Mouse (Mus musculus) small intestine, adult 2 months (tissue): ENCODE measurements around the gene Sfmbt2. TPM values are rescaled to one million over a fixed set of nuclear protein-coding genes. Genes with fewer than 3 reads are reported as not detected.

Experiments used
- H3K27ac ChIP-seq: fragments of 200-500 bp; 2 replicates; pipeline ENCODE4 v1.5.1; 2012; ENCODE audit warnings: low read depth, low read length, control low read depth, inconsistent platforms; ENCODE audit not compliant: insufficient read depth
- H3K27me3 ChIP-seq: fragments of 200-500 bp; 2 replicates; pipeline ENCODE4 v1.6.1; 2012; ENCODE audit warnings: mild to moderate bottlenecking, moderate library complexity, low read length, inconsistent platforms; ENCODE audit not compliant: control insufficient read depth, insufficient read depth
- H3K36me3 ChIP-seq: fragments of 200-500 bp; 2 replicates; pipeline ENCODE4 v1.6.1; 2012; ENCODE audit warnings: mild to moderate bottlenecking, low read length, control low read depth, inconsistent platforms; ENCODE audit not compliant: control insufficient read depth, insufficient read depth
- H3K4me1 ChIP-seq: fragments of 200-500 bp; 2 replicates; pipeline ENCODE4 v1.6.1; 2012; ENCODE audit warnings: low read length, inconsistent platforms, mixed read lengths; ENCODE audit not compliant: control insufficient read depth, insufficient read depth, insufficient read length
- H3K4me3 ChIP-seq: fragments of 200-500 bp; 2 replicates; pipeline ENCODE4 v1.5.1; 2012; ENCODE audit warnings: low read depth, mild to moderate bottlenecking, control low read depth, inconsistent platforms, low read length, moderate library complexity
- CTCF ChIP-seq: fragments of 200-500 bp; IDR thresholded peaks from 2 replicates; pipeline ENCODE4 v1.5.1; 2012; ENCODE audit warnings: low read depth, mild to moderate bottlenecking, control low read depth, inconsistent platforms, low read length, moderate library complexity, mixed read lengths; ENCODE audit not compliant: insufficient replicate concordance, insufficient read length; ENCODE audit errors: extremely low read depth
- POLR2A ChIP-seq: fragments of 200-500 bp; IDR thresholded peaks from 2 replicates; pipeline ENCODE4 v1.6.1; 2012; ENCODE audit warnings: low read depth, mild to moderate bottlenecking, control low read depth, inconsistent platforms, low read length, moderate library complexity
- WGBS: fragments of 180-500 bp; shearing (Covaris S2); methylation state at CpG from one replicate; pipeline ENCODE4 v1.1.7; 2018; 5-methylcytosine and 5-hydroxymethylcytosine counted together
- polyA plus RNA-seq: library from polyadenylated mRNA; depleted of rRNA; stranded (reverse); fragments of >200 nt; gene quantifications from 2 replicates; pipeline ENCODE4 v1.2.3, GENCODE M21; 2012; rRNA removed

Sfmbt2 gene
- polyA plus RNA-seq, 1 experiment, result 0.01 TPM

DNA sequence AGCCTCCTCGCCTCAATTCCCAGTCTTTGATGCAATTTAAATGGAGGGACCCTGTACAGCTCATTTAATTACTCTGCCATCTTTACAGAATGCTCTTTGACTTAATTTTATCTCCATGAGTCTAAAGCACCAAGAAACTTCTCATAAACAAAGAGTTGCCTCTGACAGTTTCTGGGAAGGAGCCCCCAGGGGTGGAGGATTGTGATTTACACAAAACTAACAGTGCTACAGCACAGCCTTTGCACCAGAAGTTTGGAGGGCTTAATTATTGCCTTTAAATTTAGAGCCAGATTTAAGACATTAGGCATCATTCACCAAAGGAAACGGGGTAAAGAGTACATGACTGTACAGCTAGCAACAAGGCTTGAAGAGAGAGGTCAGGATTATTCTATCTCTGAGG lies 245.2 kb downstream of the Sfmbt2 start:
- Histone ChIP-seq H3K36me3 (no peaks in the 10 kb centered on the region), H3K27ac (no peak overlapping the region), H3K27me3 (no peaks in the 10 kb centered on the region), H3K4me3 (no peak overlapping the region), H3K4me1 (no peaks in the 10 kb centered on the region)
- TF ChIP-seq CTCF, result no peak
- no peak for TF ChIP-seq POLR2A
- 70% methylated on average over 2 of the region's 2 CpGs for WGBS

Other genes with a start within 250 kb of the Sfmbt2 start
- gene Itih2, start 239.1 kb upstream of the Sfmbt2 start, polyA plus RNA-seq, result 0.61 TPM in 1 of 2 replicates, not detected in the other
- 2.4 and 4.7 TPM in 2 replicates for gene Itih5, start 216.9 kb upstream of the Sfmbt2 start, polyA plus RNA-seq